Mouse (Mus musculus): ENCODE data around the gene Spdye4a.
"Not testable (repeated sequence)": the region's sequence is repeated elsewhere in the genome, so short reads cannot be mapped to it uniquely, and the experiment has no call there.

Spdye4a gene

GRCm38 (mm10) chr5:143222287-143222686 is 4.4 kb downstream of the Spdye4a start:
- DNase-seq: no peak

GRCm38 (mm10) chr5:143220996-143221395 is 5.7 kb downstream of the Spdye4a start:
- DNase-seq: no peak

DNA sequence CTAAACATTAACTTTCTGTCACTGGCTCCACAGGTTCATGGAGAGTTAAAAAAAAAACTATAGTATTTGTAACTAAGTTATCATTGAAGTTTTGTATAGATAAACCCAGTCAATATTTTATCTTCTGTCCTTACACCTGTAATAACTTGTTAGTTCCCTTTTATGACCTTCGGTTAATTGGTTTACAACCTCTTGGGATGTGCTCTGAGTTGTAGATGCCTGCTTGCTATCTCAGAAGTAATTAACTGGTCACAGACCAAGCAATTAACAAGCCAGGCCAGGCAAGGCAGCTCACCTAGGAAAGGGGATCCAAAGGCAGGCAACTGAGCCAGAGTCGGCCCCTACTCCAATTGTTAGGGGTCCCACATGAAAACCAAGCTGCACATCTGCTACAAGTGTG is 12.9 kb downstream of the Spdye4a start:
- no peak for DNase-seq

GRCm38 (mm10) chr5:143205015-143205414 is 21.7 kb downstream of the Spdye4a start:
- peak; percentile 58 for DNase-seq

DNA sequence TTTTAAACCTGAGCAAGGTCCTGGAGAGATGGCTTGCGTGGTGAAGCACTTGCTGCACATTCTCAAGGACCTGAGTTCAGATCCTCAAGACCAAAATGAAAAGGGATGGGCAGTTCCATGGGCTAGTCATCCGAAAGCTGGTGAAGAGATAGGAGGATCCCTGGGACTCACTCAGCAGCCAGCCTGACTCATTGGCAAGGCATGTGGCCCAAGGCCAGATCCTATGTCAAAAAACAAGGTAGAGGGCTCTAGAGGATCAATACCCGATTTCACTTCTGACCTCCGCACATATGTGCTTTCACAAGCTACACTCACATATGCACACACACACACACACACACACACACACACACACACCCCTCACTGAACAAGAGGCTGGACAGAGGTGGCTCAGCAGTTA is 30.2 kb downstream of the Spdye4a start:
- DNase-seq: peak; percentile 64

DNA sequence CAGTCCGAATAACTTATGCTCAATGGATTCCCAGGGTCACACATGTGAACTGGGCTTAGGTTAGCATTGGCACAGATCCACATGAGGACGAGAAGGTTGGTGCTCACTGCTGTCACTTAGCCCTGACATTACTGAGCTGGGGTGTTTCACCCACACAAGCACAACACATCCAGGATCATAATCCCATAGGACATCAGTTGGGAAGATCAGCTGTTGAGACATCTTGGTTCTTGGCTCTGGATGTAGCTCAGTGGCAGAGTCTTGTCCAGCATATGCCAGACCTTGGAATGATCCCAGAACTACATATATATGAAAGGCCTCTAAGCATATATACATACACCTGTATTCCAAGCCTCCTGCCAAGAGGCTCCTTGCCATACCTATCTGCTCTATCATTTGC is 31.5 kb downstream of the Spdye4a start:
- DNase-seq: no peak

DNA sequence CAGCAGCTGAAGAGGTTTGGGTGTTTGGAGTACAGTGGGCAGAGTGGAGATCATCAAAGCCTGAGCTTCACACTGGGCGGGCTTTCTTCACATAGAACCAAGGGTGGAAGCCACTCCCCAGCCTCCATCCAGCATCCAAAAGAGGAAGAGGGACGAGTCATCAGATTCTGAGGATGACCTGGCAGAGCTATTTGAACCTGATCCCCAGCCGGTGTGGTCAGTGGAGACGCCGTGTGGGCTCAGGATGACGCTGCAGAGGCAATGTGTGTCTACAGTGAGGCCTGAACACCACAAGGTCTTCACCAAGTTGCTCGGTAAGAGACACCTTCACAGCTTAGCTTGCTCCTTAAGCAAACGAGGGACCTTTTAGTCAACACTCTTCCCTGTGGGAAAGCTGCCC is 31.9 kb downstream of the Spdye4a start:
- peak; percentile 52 for DNase-seq

DNA sequence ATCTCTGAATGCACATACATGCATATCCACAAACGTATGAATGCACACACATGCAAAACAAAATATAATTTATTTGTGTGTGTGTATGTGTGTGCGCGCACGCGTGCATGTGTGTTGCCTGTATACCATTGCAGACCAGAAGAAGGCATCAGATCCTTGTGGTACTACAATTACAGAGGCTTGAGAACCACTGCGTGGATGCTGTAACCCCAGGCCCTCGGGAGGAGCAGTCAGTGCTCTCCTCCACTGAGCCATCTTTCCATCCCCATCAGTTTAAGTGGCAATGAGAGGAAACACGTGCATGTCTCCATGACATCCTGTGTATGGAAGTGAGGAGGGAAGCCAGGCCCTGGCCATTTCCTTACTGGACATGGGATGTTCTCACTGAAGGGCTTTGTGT is 33.9 kb downstream of the Spdye4a start:
- DNase-seq: peak; percentile 54

DNA sequence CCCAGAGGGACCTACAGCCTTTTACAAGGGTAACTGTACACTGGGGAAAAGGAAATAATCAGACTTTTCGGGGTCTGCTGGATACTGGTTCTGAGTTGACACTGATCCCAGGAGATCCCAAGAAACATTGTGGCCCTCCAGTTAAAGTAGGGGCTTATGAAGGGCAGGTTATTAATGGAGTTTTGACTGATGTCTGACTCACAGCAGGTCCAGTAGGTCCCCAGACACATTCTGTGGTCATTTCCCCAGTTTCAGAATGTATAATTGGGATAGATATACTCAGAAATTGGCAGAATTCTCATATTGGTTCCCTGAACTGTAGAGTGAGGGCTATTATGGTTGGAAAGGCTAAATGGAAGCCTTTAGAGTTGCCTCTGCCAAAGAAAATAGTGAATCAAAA is 38.7 kb downstream of the Spdye4a start:
- not testable (repeated sequence) for DNase-seq

- peak; percentile 99 for DNase-seq
Measured at GRCm38 (mm10) chr5:143180255-143181076, 46.2 kb downstream of the Spdye4a start, which contains the start of the genes Rbak and Spdye4b. Rbak (minus strand) TSS chr5:143180775. Spdye4b (plus strand) TSS chr5:143181017.

DNA sequence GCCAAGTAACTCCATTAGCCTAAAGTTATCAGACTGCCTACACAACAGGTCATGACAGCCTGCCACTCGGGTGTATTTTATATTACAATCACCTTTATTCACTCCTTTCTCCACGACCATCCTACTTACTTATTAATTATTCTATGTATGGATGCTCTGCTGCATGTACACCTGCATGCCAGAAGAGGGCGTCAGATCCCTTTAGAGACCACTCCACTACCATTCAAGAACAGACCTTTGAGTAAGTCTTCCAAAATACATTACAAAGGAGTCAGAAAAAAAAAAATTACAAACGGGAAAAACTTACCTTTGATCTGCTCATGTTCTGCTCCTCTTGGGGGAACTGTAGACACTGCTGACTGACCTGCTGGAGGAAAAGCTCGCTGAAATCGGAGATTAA is 47.5 kb downstream of the Spdye4a start:
- no peak for DNase-seq

DNA sequence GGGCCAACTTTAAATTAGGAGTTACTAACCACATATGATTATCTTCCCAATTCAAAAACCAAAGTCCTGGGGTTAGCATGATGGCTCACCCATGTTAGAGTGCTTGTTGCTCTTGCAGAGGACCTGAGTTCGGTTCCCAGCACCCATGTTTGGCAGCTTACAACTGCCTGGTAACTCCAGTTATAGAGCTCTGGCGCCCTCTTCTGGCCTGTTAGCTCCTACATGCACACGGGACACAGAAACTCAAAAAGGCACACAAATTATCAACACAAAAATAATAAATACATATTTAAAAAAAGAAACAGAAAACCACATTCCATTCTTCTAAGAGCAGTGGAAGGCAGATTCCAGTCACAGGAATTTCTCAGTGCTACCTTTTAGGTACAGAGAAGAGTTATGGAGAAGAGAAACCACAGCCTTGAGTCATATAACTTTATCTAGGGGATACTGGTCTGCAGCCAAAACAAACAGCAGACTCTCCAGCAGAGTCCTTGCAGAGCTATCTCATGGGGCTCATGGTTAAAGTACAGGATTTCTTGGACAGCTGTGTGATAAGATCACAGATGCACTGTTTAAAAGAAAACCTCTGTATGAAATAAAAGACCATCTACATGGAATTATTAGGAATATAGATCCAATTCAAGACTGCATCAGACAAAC is 49.0 kb downstream of the Spdye4a start:
- no peak for DNase-seq

- no peak for DNase-seq
Measured at GRCm38 (mm10) chr5:143175970-143176369, 50.7 kb downstream of the Spdye4a start.
